Mouse (Mus musculus) olfactory bulb, adult 2 months (tissue): Measurements from ENCODE around the gene Ssr3. TPM values are rescaled to one million over a fixed set of nuclear protein-coding genes. Genes with fewer than 3 reads are reported as not detected.

Source experiments
- H3K27ac ChIP-seq: fragments of 200-500 bp; 2 replicates; pipeline ENCODE4 v1.5.1; 2012; ENCODE audit warnings: low read depth, low read length; ENCODE audit not compliant: insufficient read depth
- H3K4me1 ChIP-seq: fragments of 200-500 bp; 2 replicates; pipeline ENCODE4 v1.6.1; 2012; ENCODE audit warnings: low read length; ENCODE audit not compliant: control insufficient read depth, insufficient read depth
- H3K4me3 ChIP-seq: fragments of 200-500 bp; 2 replicates; pipeline ENCODE4 v1.5.1; 2012; ENCODE audit warnings: mild to moderate bottlenecking, low read depth, low read length, moderate library complexity; ENCODE audit not compliant: insufficient read depth
- CTCF ChIP-seq: fragments of 200-500 bp; IDR thresholded peaks from 2 replicates; pipeline ENCODE4 v1.5.1; 2012; ENCODE audit warnings: low read depth, mild to moderate bottlenecking, low read length, moderate library complexity; ENCODE audit not compliant: insufficient read depth
- POLR2A ChIP-seq: fragments of 200-500 bp; IDR thresholded peaks from 2 replicates; pipeline ENCODE4 v1.6.1; 2012; ENCODE audit warnings: mild to moderate bottlenecking, low read depth, low read length, moderate library complexity; ENCODE audit not compliant: insufficient read depth
- WGBS: fragments of 180-500 bp; shearing (Covaris S2); methylation state at CpG from one replicate; pipeline ENCODE4 v1.1.7; 2018; 5-methylcytosine and 5-hydroxymethylcytosine counted together
- polyA plus RNA-seq: library from polyadenylated mRNA; stranded (reverse); fragments of >200 nt; gene quantifications from 2 replicates; pipeline ENCODE4 v1.2.4, GENCODE M21; 2012; ENCODE audit warnings: low replicate concordance; ENCODE audit not compliant: missing spikeins, insufficient read depth, insufficient read length

Ssr3 gene
- polyA plus RNA-seq, 1 experiment = 294 TPM

- H3K27ac ChIP-seq = no peak overlapping the region
- H3K4me3 ChIP-seq = no peak overlapping the region
- TF ChIP-seq POLR2A (no peak), CTCF (no peak)
- 55% methylated on average over 4 of the region's 4 CpGs for WGBS
- no peaks in the 10 kb centered on the region for H3K4me1 ChIP-seq
Measured at GRCm38 (mm10) chr3:65379884-65380539, 12.4 kb downstream of the Ssr3 start.

- Histone ChIP-seq H3K4me3 (no peak overlapping the region), H3K27ac (no peak overlapping the region), H3K4me1 (no peaks in the 10 kb centered on the region)
- TF ChIP-seq CTCF (no peak), POLR2A (no peak)
Measured at GRCm38 (mm10) chr3:65378724-65379123, 13.7 kb downstream of the Ssr3 start.

- H3K27ac ChIP-seq = no peak overlapping the region
- 78% methylated on average over 3 of the region's 3 CpGs for WGBS
- no peaks in the 10 kb centered on the region for H3K4me1 ChIP-seq
- no peak overlapping the region for H3K4me3 ChIP-seq
- TF ChIP-seq POLR2A = no peak
- no peak for TF ChIP-seq CTCF
Measured at GRCm38 (mm10) chr3:65374729-65375128, 17.7 kb downstream of the Ssr3 start.

- Histone ChIP-seq H3K27ac (no peak overlapping the region), H3K4me1 (no peaks in the 10 kb centered on the region), H3K4me3 (no peak overlapping the region)
- 71% methylated on average over 5 of the region's 5 CpGs for WGBS
- TF ChIP-seq POLR2A (no peak), CTCF (no peak)
Measured at GRCm38 (mm10) chr3:65373594-65374182, 18.7 kb downstream of the Ssr3 start.

- no peak for TF ChIP-seq POLR2A
- no peak for TF ChIP-seq CTCF
- 90% methylated on average over 4 of the region's 4 CpGs for WGBS
- no peak overlapping the region for H3K4me3 ChIP-seq
- no peaks in the 10 kb centered on the region for H3K4me1 ChIP-seq
- no peak overlapping the region for H3K27ac ChIP-seq
Measured at GRCm38 (mm10) chr3:65372552-65372951, 19.9 kb downstream of the Ssr3 start.

GRCm38 (mm10) chr3:65367944-65368343, 24.5 kb downstream of the Ssr3 start:
- Histone ChIP-seq H3K4me1 (no peaks in the 10 kb centered on the region; the same call in 1 of the 2 replicates), H3K27ac (no peak overlapping the region), H3K4me3 (no peak overlapping the region)
- TF ChIP-seq CTCF (no peak), POLR2A (no peak)
- WGBS = 79% methylated on average over 4 of the region's 4 CpGs

- WGBS = 96% methylated on average over 10 of the region's 10 CpGs
- Histone ChIP-seq H3K4me3 (no peak overlapping the region), H3K4me1 (no peaks in the 10 kb centered on the region; the same call in 1 of the 2 replicates), H3K27ac (no peak overlapping the region)
- TF ChIP-seq CTCF (no peak), POLR2A (no peak)
Measured at GRCm38 (mm10) chr3:65365921-65366710, 26.3 kb downstream of the Ssr3 start.

- H3K4me3 ChIP-seq = no peak overlapping the region
- H3K4me1 ChIP-seq = no peaks in the 10 kb centered on the region; the same call in 1 of the 2 replicates
- H3K27ac ChIP-seq = no peak overlapping the region
- no peak for TF ChIP-seq POLR2A
- TF ChIP-seq CTCF = no peak
- WGBS = 86% methylated on average over 6 of the region's 6 CpGs
Measured at GRCm38 (mm10) chr3:65365184-65365583, 27.2 kb downstream of the Ssr3 start.

GRCm38 (mm10) chr3:65363438-65363837, 29.0 kb downstream of the Ssr3 start:
- no peak overlapping the region for H3K27ac ChIP-seq
- H3K4me1 ChIP-seq = no peaks in the 10 kb centered on the region; the same call in 1 of the 2 replicates
- no peak overlapping the region for H3K4me3 ChIP-seq
- 68% methylated on average over 1 of the region's 1 CpGs for WGBS
- TF ChIP-seq CTCF (no peak), POLR2A (no peak)
